Comparison of ENCODE assay signal across 13 mouse cellular contexts in the genomic region with DNA sequence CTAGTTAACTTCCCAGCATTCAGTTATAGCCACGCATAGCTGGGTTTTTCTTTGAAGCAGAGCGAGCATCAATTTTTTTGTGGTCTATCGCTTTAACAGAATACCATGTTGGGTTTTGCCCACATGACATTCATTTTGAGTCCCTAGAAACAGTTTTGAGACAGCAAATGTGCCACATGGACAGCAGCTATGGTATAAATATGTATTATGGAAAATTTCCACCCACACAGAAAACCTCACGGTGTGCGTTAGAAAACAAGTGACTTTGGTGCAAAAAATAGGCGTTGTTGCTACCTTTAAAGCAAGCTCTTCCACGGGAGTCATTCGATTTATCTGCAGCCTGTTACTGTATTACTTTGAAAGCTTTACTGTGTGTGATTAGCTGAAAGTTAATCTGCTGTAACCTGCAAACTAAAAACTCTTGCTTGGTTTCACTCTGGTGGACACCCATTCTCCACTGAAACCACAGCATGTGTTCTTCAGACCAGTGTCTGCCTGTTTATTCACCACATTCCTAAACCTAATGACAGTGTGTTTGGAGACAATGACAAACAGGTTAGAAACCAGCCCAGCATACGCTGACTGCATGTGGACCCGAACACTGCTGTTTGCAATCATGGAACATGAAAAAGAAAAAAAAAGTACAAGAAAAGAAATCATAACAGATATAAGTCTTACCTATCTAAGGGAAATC. TPM values are rescaled to one million over a fixed set of nuclear protein-coding genes. Genes with fewer than 3 reads are reported as not detected.
DNase-seq lines count a peak whose midpoint lies in the region; ATAC-seq lines count a peak whose summit lies in the region.
"Had no signal": no experiment of that assay in that cellular context is flagged by ENCODE, and none has a peak within 500 bp of the region (broad histone marks: within the 10 kb centered on the region; RNA-seq: fewer than 3 reads in every experiment).

No protein-coding gene starts in this region.

- no peak overlapping the region for H3K4me3 ChIP-seq in kidney, embryonic 15.5 days (replicated peaks)
- no peak overlapping the region for H3K4me3 ChIP-seq in midbrain, embryonic 15.5 days
- H3K4me3 ChIP-seq: forebrain, embryonic 13.5 days; hindbrain, embryonic 13.5 days had no signal

- DNase-seq in kidney, adult 8-10 months = no peak
- peak; percentile 69 for DNase-seq in CD4-positive helper T cell, adult 2 months (ENCODE audit: low read depth, low spot score)
- peak; percentile 67 for DNase-seq in CD4-positive, CD25-positive, alpha-beta regulatory T cell, adult 2 months (ENCODE audit: low read depth, low spot score)
- DNase-seq in induced T-regulatory cell, adult 2 months (ENCODE audit: low read depth) = peak; percentile 75
- no peak for DNase-seq in urinary bladder, postnatal 10 days (ENCODE audit: low spot score)
- DNase-seq: cerebellum, adult 9-10 months; gastrocnemius, postnatal 36 days; layer of hippocampus, postnatal 36 days had no signal

- no peaks in the 10 kb centered on the region for H3K27me3 ChIP-seq in kidney, embryonic 15.5 days
- no peaks in the 10 kb centered on the region for H3K27me3 ChIP-seq in midbrain, embryonic 15.5 days (replicated peaks)
- H3K27me3 ChIP-seq: forebrain, embryonic 13.5 days; hindbrain, embryonic 13.5 days had no signal

- ATAC-seq in kidney, embryonic 15.5 days (replicated peaks; ENCODE audit: low FRiP score) = peak; percentile 71
- no peak for ATAC-seq in midbrain, embryonic 15.5 days (replicated peaks)
- ATAC-seq: forebrain, embryonic 13.5 days; midbrain, embryonic 16.5 days had no signal

- peaks cover 6% of the 10 kb centered on the region; the same call in 1 of the 2 replicates for H3K4me1 ChIP-seq in kidney, embryonic 15.5 days
- H3K4me1 ChIP-seq in midbrain, embryonic 15.5 days = no peaks in the 10 kb centered on the region
- H3K4me1 ChIP-seq: forebrain, embryonic 13.5 days; hindbrain, embryonic 13.5 days had no signal

- 73% methylated on average over 10 of the region's 10 CpGs for WGBS in kidney, embryonic 15.5 days
- 84% methylated on average over 10 of the region's 10 CpGs for WGBS in midbrain, embryonic 15.5 days

- no peak overlapping the region for H3K9ac ChIP-seq in kidney, embryonic 15.5 days
- no peak overlapping the region for H3K9ac ChIP-seq in midbrain, embryonic 15.5 days
- H3K9ac ChIP-seq: forebrain, embryonic 13.5 days; hindbrain, embryonic 13.5 days had no signal

- H3K4me2 ChIP-seq in kidney, embryonic 15.5 days = peak overlapping the region; percentile 16; the same call in 1 of the 2 replicates
- H3K4me2 ChIP-seq in midbrain, embryonic 15.5 days = no peak overlapping the region
- H3K4me2 ChIP-seq: forebrain, embryonic 13.5 days; hindbrain, embryonic 13.5 days had no signal

- H3K36me3 ChIP-seq in kidney, embryonic 15.5 days = no peaks in the 10 kb centered on the region
- no peaks in the 10 kb centered on the region for H3K36me3 ChIP-seq in midbrain, embryonic 15.5 days (replicated peaks)
- H3K36me3 ChIP-seq: hindbrain, embryonic 13.5 days had no signal

- no peaks in the 10 kb centered on the region for H3K9me3 ChIP-seq in kidney, embryonic 15.5 days (replicated peaks)
- no peaks in the 10 kb centered on the region for H3K9me3 ChIP-seq in midbrain, embryonic 15.5 days
- H3K9me3 ChIP-seq: forebrain, embryonic 13.5 days; hindbrain, embryonic 13.5 days had no signal

- peak overlapping the region; percentile 41; the same call in 1 of the 2 replicates for H3K27ac ChIP-seq in kidney, embryonic 15.5 days
- no peak overlapping the region for H3K27ac ChIP-seq in midbrain, embryonic 15.5 days
- H3K27ac ChIP-seq: forebrain, embryonic 13.5 days; hindbrain, embryonic 13.5 days had no signal

RNA-seq across cellular contexts. Expression of a gene that starts 0.8 kb away (rescaled TPM):
- 0.50 and 1.4 TPM in 2 replicates for polyA plus RNA-seq in kidney, embryonic 15.5 days (2015; fragmentation: Nextera tagmentation; extraction: Ambion mirVana)
- polyA plus RNA-seq in midbrain, embryonic 15.5 days (2015; fragmentation: Nextera tagmentation; extraction: Ambion mirVana) = 0.09 and 0.18 TPM in 2 replicates

Comparison
In these comparisons a context has a peak if more than half of its experiments do, and no peak if none do; other contexts are left out.
1. DNase-seq: peak in CD4-positive helper T cell, adult 2 months (single experiment), CD4-positive, CD25-positive, alpha-beta regulatory T cell, adult 2 months (single experiment) and induced T-regulatory cell, adult 2 months (single experiment); none in kidney, adult 8-10 months (0 of 2) and urinary bladder, postnatal 10 days (single experiment).